Mouse (Mus musculus) heart, embryonic 16.5 days (tissue): ENCODE measurements at regions not wholly inside any gene's neighbourhood (a gene's known extent, or its start where the extent isn't known, plus 50 kb on each side); places are given as distances from the start of the nearest gene placed in this dataset.

Experiments used
- ATAC-seq: fragments of 200-750 bp; cut with Nextera tagmentation; replicated peaks from 2 replicates; pipeline ENCODE4 v1.8.0; 2017; ENCODE audit warnings: moderate number of reproducible peaks; ENCODE audit not compliant: insufficient read depth, low FRiP score; ENCODE audit errors: extremely low read depth
- H3K27ac ChIP-seq: fragments of 300-500 bp; sonication (generic); 2 replicates; pipeline ENCODE4 v1.5.1; 2014; ENCODE audit warnings: mild to moderate bottlenecking, low read length, control low read depth, moderate library complexity
- H3K27me3 ChIP-seq: fragments of 300-500 bp; sonication (generic); 2 replicates; pipeline ENCODE4 v1.6.1; 2014; ENCODE audit warnings: low read length, mixed read lengths; ENCODE audit not compliant: control insufficient read depth, insufficient read depth
- H3K36me3 ChIP-seq: fragments of 300-500 bp; sonication (generic); 2 replicates; pipeline ENCODE4 v1.6.1; 2014; ENCODE audit not compliant: control insufficient read depth, insufficient read depth
- H3K4me1 ChIP-seq: fragments of 300-500 bp; sonication (generic); 2 replicates; pipeline ENCODE4 v1.6.1; 2014; ENCODE audit warnings: low read length, mixed read lengths; ENCODE audit not compliant: control insufficient read depth, insufficient read depth
- H3K4me2 ChIP-seq: fragments of 300-500 bp; sonication (generic); 2 replicates; pipeline ENCODE4 v1.6.1; 2014; ENCODE audit warnings: low read depth, mild to moderate bottlenecking, control low read depth, low read length
- H3K4me3 ChIP-seq: fragments of 300-500 bp; sonication (generic); 2 replicates; pipeline ENCODE4 v1.5.1; 2014; ENCODE audit warnings: mild to moderate bottlenecking, control low read depth, low read length
- H3K9ac ChIP-seq: fragments of 300-500 bp; sonication (generic); 2 replicates; pipeline ENCODE4 v1.6.1; 2014; ENCODE audit warnings: low read length, control low read depth
- H3K9me3 ChIP-seq: fragments of 300-500 bp; sonication (generic); replicated peaks from 2 replicates; pipeline ENCODE4 v1.6.1; 2016; ENCODE audit warnings: low read length; ENCODE audit not compliant: control insufficient read depth
- WGBS: fragments of 180-500 bp; shearing (Covaris S2); extraction: QIAGEN DNeasy Blood & Tissue Kit; methylation state at CpG from one replicate; pipeline ENCODE4 v1.1.7; 2014; 5-methylcytosine and 5-hydroxymethylcytosine counted together

GRCm38 (mm10) chr11:114468394-114468793 is 199.9 kb upstream of the Rpl38 start:
- H3K9me3 ChIP-seq, result no peaks in the 10 kb centered on the region
- no peak overlapping the region for H3K9ac ChIP-seq
- peaks cover 48% of the 10 kb centered on the region for H3K27me3 ChIP-seq
- peak; percentile 78 for ATAC-seq
- peak overlapping the region; percentile 0; the same call in 1 of the 2 replicates for H3K4me3 ChIP-seq
- peaks cover 14% of the 10 kb centered on the region for H3K4me1 ChIP-seq
- H3K4me2 ChIP-seq, result peak overlapping the region; percentile 52
- 2% methylated on average over 8 of the region's 8 CpGs for WGBS
- no peaks in the 10 kb centered on the region for H3K36me3 ChIP-seq
- no peak overlapping the region for H3K27ac ChIP-seq

GRCm38 (mm10) chr11:114467803-114468202 is 200.5 kb upstream of the Rpl38 start:
- ATAC-seq, result peak; percentile 39; the same call in 1 of the 2 replicates
- H3K27me3 ChIP-seq, result peaks cover 48% of the 10 kb centered on the region

GRCm38 (mm10) chr11:114465486-114465885 is 202.8 kb upstream of the Rpl38 start:
- WGBS, result 55% methylated on average over 5 of the region's 5 CpGs
- Histone ChIP-seq H3K27ac (no peak overlapping the region), H3K36me3 (no peaks in the 10 kb centered on the region), H3K9ac (no peak overlapping the region), H3K9me3 (no peaks in the 10 kb centered on the region), H3K4me3 (no peak overlapping the region), H3K4me1 (peaks cover 20% of the 10 kb centered on the region), H3K27me3 (peaks cover 42% of the 10 kb centered on the region), H3K4me2 (no peak overlapping the region)
- no peak for ATAC-seq

More at GRCm38 (mm10) chr11:114467803-114468202, 200.5 kb upstream of the Rpl38 start:
- Histone ChIP-seq H3K4me1 (peaks cover 18% of the 10 kb centered on the region), H3K36me3 (no peaks in the 10 kb centered on the region), H3K9ac (no peak overlapping the region), H3K4me3 (peak overlapping the region; percentile 21; the same call in 1 of the 2 replicates), H3K4me2 (peak overlapping the region; percentile 52), H3K9me3 (no peaks in the 10 kb centered on the region), H3K27ac (peak overlapping the region; percentile 36; the same call in 1 of the 2 replicates)
- 2% methylated on average over 8 of the region's 8 CpGs for whole genome bisulfite sequencing

GRCm38 (mm10) chr11:114462755-114463374 is 205.5 kb upstream of the Rpl38 start:
- no peak overlapping the region for H3K9ac ChIP-seq
- peak; percentile 88 for ATAC-seq
- no peak overlapping the region for H3K27ac ChIP-seq
- peaks cover 33% of the 10 kb centered on the region for H3K27me3 ChIP-seq
- 9% methylated on average over 6 of the region's 6 CpGs for WGBS
- H3K4me3 ChIP-seq, result no peak overlapping the region
- H3K36me3 ChIP-seq, result no peaks in the 10 kb centered on the region
- no peak overlapping the region for H3K4me2 ChIP-seq
- peaks cover 9% of the 10 kb centered on the region for H3K4me1 ChIP-seq
- no peaks in the 10 kb centered on the region for H3K9me3 ChIP-seq

GRCm38 (mm10) chr11:114454876-114455330 is 213.4 kb upstream of the Rpl38 start:
- Histone ChIP-seq H3K4me3 (no peak overlapping the region), H3K9ac (no peak overlapping the region), H3K4me1 (no peaks in the 10 kb centered on the region), H3K4me2 (no peak overlapping the region), H3K9me3 (no peaks in the 10 kb centered on the region), H3K36me3 (no peaks in the 10 kb centered on the region), H3K27ac (no peak overlapping the region), H3K27me3 (no peaks in the 10 kb centered on the region)
- ATAC-seq, result peak; percentile 41; the same call in 1 of the 2 replicates
- WGBS, result 51% methylated on average over 12 of the region's 12 CpGs

GRCm38 (mm10) chr11:114448776-114449401 is 219.4 kb upstream of the Rpl38 start:
- Histone ChIP-seq H3K4me2 (peak overlapping the region; percentile 45), H3K27me3 (no peaks in the 10 kb centered on the region), H3K9me3 (no peaks in the 10 kb centered on the region), H3K4me1 (peaks cover 27% of the 10 kb centered on the region), H3K36me3 (no peaks in the 10 kb centered on the region), H3K9ac (no peak overlapping the region), H3K27ac (peak overlapping the region; percentile 50), H3K4me3 (no peak overlapping the region)
- WGBS, result 20% methylated on average over 13 of the region's 13 CpGs
- ATAC-seq, result peak; percentile 42; the same call in 1 of the 2 replicates

- Histone ChIP-seq H3K27me3 (no peaks in the 10 kb centered on the region), H3K4me2 (peak overlapping the region; percentile 61), H3K27ac (no peak overlapping the region), H3K4me3 (peak overlapping the region; percentile 41; the same call in 1 of the 2 replicates), H3K4me1 (peaks cover 27% of the 10 kb centered on the region), H3K9ac (no peak overlapping the region), H3K36me3 (no peaks in the 10 kb centered on the region), H3K9me3 (no peaks in the 10 kb centered on the region)
- WGBS, result 87% methylated on average over 5 of the region's 5 CpGs
- ATAC-seq, result no peak
Measured at GRCm38 (mm10) chr11:114447461-114447847, 220.9 kb upstream of the Rpl38 start.

GRCm38 (mm10) chr11:114446617-114447460 is 221.5 kb upstream of the Rpl38 start:
- H3K36me3 ChIP-seq, result no peaks in the 10 kb centered on the region
- H3K4me2 ChIP-seq, result peak overlapping the region; percentile 61
- ATAC-seq, result peak; percentile 77
- peak overlapping the region; percentile 41 for H3K4me3 ChIP-seq
- H3K9ac ChIP-seq, result peak overlapping the region; percentile 47
- H3K27ac ChIP-seq, result peak overlapping the region; percentile 1; the same call in 1 of the 2 replicates
- 0 out of 2 replicates have a peak, but pooled peaks cover 1% of the 10 kb centered on the region for H3K27me3 ChIP-seq
- peaks cover 27% of the 10 kb centered on the region for H3K4me1 ChIP-seq
- whole genome bisulfite sequencing, result 6% methylated on average over 18 of the region's 23 CpGs
- H3K9me3 ChIP-seq, result no peaks in the 10 kb centered on the region
